Mouse (Mus musculus): ENCODE data around the gene Espnl.

DNA sequence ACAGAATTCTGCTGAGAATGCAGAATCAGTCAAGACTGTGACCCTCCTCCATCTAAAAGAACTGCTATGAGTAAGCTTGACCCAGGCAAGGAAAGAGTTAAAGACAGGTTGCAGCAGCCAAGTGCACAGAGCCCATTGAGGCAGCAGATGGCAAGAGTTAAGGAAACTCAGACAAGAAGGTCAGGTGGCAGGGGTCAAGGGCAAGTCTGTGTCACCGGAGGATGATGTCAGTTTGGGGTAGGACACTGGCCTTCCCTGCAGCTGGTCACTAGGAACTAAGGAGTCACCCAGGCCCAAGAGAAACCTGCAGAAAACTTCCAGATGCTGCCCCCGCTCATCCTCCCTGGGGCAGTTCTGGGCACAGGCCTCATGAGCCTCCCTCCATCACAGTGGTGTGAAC, 2.8 kb downstream of the Espnl start:
- no peak for TF ChIP-seq EP300 (IDR thresholded peaks at IDR 0.05; ENCODE audit: low read depth)
- TF ChIP-seq CTCF (IDR thresholded peaks at IDR 0.05; ENCODE audit: low read depth), result no peak
